Mouse (Mus musculus): ENCODE results near the gene Ppan.

DNA sequence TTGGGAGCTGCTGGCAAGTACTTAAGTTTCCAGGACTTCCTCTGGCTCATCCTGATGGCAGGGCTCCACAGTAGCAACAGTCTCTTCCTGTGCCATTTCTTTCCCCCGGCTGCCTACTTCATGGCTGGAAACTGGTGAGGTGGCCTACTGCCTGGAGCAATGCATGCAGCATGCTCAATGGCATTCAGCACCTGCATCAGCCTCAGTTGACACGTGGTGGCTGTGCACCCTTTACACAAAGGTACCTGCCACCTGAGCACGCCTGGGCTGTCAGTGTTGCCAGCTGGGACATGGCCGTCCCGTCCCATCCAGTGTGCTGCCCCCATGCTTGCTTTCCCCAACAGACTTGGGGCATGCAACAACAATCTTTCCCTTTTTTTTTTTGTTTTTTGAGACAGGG, 5.1 kb downstream of the Ppan start:
- no peak for TF ChIP-seq EP300 (IDR thresholded peaks at IDR 0.05; ENCODE audit: low read depth)
- no peak for TF ChIP-seq CTCF (IDR thresholded peaks at IDR 0.05; ENCODE audit: low read depth)

Data from liver, postnatal 0 days (tissue).